Mouse (Mus musculus) testis, postnatal 14 days (tissue): Measurements from ENCODE around the gene Bco1.

Experiments used
- DNase-seq: peaks from one replicate; pipeline ENCODE4 v3.0.0; 2021; ENCODE audit warnings: low spot score

Gene Bco1

DNA sequence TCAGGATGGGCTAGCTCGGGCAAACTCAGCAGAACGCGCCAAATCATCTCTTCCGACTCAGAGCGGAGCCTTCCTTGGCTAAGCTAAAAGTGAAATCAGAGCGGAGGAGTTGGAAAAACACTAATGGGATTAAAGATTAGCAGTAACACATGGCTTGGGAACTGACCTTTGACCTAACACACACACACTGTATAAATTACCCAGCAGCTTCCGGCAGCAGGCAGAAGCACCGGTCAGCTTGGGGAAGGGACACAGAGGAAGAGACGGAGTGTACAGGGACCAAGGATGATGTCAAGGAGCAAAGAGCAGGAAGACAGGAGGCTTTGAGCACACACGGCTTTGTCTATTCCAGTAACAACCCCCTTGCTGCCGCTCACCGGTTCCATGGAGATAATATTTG lies at the start of gene Bco1:
Gene Bco1, plus strand, starts transcription at position 208 of the 400 bp plus-strand sequence.
- no peak for DNase-seq

DNA sequence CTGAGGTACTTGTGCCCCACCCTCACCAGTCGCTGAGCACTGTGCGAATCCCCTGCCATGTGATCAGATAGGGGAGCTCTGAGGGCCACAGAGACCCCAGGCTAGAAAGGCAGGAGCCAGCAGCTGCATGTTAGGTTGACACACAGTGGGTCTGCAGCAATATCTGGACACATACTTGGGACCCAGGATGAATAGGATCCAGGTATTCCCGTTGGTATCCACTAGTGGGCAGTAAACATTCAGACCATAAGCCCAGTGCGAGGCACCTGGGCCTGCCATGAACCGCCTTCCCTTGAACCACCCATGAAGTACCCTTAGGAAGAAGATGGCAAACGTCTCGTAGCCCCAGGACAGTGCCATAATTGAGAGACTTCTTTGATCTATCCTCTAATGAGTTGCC lies 46.2 kb upstream of the Bco1 start:
- DNase-seq = no peak

DNA sequence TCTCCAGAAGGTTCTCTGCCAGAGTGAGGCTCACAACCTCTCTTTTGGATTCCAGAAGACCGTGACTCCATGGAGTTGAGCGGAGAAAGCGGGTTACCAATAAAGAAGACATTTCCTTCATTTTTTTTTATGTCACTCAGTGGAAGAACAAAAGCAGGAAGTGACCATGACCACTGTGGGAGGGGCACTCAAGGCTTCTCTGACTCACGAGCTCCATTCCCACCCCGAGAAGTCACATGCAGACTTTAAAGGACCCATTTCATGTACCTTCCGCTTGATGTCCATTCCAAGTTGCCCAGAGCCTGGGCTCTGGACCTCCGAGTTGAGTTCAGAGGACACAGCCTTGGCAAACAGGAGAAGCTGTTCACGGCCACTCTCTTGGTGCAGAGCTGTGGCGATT lies 44.9 kb upstream of the Bco1 start:
- DNase-seq = no peak

DNA sequence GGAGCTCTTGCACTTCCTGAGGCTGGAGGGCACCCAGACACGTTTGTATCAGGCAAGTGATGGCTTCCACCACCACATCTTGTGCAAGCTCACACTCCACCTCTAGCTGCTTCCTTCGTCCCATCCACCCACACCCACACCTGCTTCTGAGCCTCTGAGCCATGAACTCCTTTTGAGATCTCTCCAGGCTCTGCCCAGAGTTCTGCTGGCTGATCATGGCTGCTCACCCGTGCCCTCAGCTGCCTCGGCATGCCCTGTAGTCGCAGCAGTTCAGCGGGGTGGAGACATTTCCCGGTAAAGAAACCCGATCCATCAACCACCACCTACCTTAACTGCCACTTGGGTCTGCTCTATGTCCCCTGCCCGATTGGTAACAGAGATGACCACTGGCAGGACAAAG lies 44.3 kb upstream of the Bco1 start:
- no peak for DNase-seq

DNA sequence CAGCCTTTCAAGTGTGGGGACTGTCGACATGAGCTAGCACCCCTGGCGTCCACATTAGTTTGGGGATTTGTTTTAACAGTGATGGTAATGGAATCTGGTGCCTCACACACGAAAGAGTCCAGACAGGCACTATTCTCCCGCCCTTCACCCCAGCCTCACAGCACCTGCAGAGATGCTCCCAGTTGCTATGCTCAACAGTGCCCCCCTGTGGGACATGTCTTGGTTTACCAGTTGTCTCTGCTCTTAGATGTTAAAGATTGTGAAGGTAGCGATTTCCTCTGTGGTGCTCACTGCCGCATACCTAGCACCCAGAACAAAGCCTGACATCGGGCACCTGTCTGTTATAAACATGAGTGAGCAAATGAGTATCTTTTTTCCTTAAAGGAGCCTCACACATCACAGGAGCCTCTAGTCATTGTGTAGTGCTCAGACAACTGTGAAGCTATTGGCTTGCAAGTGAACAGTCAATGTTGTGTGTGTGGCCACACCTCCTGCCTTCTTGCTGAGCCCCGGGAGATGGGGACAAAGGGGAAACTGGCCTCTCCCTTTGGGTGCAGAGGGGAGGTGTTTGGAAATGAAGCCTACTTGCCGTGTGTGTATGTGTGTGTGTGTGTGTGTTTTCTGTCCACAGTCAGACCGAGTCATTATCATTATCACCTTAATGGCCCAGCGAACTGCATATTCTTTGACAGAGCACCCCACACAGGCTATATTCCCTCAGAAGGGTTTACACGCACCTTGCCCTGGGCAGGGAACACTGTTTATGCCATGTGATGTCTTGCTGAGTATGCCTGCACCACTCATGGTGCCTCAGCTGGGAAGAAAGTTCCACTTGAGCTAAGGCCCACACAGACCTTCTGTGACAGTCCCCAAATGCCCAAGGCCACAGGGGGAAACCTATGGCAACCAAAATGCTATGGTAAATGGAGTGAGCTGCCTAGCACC lies 42.2 kb upstream of the Bco1 start:
- DNase-seq = no peak

DNA sequence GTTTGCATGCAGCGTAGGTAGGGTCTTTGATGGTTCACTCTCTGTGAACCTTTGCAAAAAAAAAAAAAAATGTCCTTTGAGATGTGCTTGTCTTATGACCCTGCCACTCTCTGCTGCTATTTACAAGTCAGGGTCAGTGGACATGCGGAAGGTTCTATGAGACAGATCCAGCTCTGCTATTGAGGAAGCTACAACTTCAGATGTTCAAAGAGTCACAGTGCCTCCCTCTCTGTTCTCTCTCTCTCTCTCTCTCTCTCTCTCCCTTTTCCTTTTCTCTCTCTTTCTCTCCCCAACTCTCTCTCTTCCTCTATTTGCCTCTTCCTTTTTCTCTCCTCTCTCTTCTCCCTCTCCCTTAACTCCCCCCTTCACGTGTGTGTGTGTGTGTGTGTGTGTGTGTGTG lies 41.5 kb upstream of the Bco1 start:
- DNase-seq = no peak

DNA sequence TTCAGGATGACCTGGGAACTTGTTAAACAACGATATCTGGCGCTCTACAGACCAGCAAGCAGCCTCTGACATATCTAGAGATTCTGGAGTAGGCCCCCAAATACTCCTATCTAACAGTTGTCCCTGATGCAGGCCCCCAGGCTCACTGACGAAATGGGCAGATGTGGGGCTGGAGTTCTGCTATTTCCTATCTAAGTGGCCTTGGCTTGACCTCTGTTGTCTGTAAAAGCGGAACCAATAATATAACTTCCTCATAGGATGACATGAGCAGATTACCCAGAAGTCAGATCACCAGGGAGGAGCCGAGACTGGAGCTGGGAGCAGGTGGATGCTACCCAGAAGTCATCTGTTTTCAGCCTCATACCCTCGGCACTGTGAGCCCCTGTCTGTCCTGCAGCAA lies 40.6 kb upstream of the Bco1 start:
- no peak for DNase-seq

DNA sequence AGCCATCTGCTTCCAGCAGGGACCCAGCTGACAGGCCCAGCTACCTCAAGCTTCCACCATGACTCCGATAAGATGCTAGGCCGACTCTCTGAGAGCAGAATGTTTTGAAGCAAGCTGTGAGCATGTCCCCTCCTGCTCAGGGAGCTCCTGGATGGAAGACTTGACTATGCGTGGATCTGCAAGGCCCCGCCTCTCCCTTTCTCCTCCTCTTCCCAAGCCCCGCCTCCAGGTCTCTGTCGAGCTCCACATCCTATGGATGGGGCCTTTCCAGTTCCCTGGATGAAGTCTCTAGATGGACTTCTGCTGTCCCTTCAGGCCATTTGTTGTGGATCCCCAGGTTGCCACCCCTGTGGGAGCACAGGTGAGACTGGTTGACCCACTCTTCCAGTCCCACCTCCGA lies 36.6 kb upstream of the Bco1 start:
- DNase-seq = no peak

DNA sequence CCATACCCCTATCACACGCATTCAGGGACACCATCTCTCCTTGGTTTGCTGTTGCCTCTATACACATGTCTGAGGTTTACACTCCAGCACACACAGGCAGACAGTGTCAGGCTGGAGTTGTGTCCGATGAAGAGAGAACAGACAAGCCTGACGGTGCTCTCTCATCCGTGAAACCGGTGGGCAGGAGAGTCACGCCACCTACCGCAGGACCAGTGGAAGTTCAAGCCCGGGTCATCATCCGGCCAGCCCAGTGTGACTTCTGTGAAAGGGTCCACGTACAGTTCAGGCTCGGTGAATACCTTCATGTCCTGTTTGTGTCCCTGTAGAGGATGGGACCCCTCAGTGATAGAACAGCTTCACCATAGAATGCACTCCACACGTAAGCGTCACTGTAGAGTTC lies 35.3 kb upstream of the Bco1 start:
- DNase-seq = no peak

DNA sequence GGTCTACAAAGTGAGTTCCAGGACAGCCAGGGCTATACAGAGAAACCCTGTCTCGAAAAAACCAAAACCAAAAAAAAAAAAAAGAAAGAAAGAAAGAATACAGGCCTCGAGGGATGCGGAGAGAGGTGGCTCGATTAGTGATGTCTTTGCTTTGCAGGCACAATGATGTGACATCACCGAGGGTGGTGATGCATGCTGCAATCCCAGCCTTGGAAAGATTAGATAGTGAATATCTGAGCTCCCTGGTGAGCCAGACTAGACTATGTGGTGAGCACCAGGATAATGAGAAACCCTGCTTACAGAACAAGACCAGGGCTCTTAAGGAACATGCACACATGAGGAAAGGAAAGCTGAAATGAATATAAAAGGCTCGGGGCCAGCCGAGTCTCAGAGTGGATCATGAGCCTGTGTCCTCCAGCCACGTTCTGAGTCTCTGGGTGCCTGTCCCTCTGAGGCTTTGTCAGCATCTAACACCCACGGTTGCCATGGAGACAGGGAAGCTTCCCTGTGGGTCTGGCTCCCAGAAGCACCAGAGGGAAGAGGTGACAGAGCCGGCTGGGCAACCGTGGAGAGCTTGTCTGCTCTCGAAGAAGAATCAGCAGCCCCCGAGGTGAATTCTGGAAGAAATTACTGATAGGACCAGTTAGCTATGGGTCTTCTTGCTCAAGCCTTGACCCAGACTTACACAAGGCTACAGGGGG lies 34.3 kb upstream of the Bco1 start:
- no peak for DNase-seq

DNA sequence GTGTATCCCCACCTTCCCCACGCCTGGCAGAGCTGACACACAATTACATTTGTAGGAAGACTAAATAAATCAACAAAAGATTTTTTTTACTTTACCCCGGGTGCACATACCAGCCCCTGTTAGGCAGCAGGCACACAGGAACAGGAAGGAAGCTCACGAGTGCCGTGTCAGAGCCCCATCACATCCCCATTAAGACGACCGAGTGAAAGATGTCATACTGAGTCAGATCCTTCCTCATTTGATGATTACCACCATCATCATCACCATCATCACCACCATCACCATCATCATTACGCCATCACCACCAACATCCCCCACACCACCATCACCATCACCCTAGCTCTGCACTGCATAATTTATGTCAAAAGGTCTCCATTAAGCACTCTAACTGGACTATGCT lies 28.7 kb upstream of the Bco1 start:
- DNase-seq = no peak

DNA sequence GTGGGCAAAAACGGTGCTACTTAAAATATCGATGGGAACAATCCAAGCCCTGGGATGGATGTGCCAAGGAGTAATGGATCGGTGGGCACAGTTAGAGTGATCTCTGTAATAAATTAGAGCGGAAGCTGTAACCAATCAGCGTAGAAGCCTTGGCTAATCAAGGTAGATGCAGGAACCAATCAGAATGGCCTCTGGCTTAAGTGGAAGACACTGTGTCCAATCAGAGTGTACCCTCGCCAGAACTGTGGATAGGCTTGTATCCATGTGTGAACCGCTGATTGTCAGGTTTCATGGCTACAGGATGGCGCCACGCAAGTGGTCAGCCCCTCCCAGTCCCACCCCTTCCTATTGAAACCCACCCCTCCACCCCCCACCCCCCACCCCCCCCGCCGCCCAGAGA lies 28.3 kb upstream of the Bco1 start:
- DNase-seq = peak; percentile 27

DNA sequence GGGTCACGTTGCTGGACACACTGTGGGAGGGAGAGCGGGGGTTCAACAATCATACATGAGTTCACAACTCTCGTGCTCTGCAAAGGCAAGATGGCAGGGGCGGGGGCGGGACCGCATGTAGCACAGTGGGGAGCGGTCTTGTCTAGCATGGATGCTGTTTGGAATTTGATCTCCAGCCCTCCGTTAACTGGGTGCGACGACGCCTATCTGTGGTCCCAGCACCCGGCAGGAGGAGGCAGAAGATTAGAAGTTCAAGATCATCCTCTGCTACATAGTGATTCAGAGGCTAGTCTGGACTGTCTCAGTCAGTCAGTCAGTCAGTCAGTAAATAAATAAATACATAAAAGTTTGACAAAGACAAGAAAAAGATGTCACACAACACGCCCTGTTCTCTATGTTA lies 27.4 kb upstream of the Bco1 start:
- no peak for DNase-seq

DNA sequence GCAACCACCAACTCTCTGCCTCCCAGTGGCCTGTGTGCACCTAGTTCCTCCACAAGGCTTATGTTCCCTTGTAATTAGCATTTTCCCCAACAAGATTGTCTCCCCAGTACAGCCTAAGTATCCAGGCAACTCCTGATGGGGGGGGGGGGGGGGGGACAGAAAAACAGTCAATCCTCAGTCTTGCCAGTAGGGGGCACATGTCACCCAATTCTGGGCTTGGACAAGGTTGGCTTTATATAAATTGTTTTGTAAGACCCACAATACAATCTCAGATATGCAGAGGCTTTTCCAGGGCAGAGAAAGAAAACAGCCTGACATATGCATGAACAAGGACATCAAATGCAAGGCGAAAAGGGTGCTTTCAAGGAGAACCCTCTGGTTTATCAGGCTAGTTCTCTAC lies 25.9 kb upstream of the Bco1 start:
- no peak for DNase-seq

DNA sequence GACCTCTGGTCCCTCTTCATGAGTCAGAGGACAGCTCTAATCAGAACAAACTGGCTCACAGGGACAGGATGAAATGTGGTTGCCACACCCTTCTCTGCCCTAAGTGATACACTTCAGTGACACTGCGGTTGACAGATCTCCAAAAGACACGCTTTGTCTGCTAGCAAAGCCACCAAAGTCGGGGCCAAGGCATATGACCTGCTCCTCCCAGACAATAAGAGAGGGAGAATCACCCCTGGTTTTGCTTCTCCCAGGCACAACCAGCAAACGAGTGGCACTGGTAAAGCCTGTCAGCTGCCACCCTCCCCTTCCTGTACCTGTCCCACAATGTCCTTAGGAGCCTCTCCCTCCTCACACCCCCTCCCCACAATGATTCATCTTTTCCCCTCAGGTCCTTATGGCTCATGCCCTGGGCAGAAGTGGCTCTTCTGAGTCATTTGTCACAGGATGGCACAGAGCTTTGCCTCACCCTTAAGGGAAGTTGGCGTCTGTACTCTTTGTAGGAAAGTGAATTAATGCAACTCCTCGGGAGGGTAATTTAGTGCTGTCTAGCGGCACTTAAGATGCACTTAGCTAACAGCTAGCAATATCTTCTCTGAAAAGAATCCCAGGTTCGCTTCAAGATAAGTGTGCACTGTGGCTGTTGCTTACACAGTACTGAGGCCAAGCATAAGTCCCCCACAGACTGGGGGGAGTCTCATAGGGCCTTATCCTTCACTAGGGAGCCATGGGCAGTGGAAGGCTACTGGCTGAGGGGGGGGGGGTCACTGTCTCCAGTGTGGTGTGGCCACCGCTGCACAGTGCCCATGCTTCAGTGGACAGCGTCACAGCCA lies 21.1 kb upstream of the Bco1 start:
- no peak for DNase-seq

DNA sequence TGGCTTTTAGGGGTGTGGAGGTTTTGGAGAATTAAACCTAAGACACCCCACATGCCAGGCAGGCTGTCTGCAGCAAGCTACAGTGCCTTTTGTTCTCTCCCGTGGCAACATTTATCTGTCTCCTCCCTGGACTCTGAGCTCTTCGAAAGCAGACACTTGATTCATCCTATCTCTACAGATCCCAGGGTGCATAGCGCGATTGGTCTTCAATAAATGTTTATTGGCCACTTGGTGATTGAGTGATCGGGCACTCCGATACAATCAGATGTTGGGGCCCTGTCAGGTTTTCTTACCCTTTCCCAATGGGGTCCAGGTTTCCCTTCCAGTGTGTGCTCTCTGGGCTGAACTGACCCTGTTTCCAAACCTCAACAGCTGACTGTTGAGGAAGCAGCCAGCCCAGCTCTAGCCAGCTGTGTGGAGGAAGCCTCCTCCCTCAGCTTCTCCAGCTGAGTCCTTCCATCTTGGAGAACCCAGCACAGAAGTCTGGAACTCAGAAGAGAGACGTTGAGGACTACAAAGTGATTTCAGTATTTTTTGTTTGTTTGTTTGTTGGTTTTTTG lies 17.2 kb upstream of the Bco1 start:
- no peak for DNase-seq

DNA sequence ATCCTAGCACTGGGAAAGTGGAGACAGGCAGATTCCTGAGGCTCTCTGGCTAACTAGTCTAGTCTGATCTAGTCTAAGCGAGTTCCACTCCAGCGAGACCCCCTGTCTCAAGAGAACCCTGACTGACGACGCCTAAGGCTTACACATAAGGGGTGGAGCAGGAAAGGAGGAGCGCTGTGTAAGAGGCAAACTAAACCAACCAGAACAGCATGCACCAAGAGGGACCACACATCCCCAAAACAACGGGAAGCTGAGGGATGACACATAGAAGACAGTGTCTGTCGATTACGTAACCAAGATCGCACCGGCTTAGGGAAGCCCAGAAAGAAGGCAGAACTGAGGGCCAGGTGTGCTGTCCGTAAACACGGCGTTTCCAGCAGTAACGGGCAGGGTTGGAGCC lies 16.0 kb upstream of the Bco1 start:
- no peak for DNase-seq

DNA sequence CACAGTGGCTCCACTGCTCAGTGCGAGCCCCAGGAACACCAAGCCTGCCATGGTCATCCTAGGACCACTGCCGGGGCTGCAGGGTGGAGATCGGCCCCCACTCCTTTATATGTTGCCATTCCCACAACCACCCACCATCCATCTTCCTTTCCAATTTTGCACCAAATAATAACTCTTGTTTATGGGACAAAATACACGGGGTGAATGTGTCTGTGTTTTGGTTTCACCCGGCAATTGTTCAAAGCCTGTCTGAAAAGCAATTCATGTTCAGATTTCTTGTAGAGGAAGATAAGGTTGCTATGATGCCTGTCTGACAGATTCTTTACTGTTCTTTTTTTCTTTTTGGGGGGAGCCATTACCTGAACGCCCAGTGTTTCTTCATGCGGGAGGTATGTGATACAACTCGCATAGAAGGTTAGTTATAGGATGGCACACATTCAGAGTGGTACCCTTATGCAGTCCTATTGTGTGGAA lies 13.2 kb upstream of the Bco1 start, which contains the start of gene Pkd1l2:
Gene Pkd1l2, minus strand, starts transcription at position 51 of the 474 bp plus-strand sequence.
- no peak for DNase-seq

DNA sequence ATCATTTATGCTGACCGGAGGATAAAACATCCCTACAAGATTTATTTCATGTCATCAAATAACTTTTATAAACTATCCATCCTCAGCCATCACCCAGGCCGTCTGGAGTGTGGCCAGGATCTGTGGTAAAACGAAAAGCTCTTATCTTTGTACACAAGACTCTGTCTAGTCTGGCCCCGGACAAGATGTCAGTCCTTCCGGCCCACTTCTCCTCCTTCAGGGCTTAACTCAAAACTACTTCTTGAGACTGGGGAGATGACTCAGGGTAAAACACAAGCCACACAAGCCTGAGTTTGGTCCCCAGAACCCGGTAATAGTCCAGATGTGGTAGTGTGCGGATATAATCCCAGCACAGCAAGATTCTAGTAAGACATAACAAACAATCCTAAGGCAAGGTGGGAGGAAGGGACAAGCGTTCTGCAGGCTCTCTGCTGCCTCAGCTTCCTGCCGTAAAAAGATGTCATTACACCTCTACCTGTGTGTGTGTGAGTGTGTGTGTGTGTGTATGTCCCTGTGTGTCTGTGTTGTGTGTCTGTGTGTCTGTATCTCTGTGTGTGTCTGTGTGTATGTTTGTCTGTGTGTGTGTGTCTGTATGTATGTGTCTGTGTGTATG lies 12.6 kb upstream of the Bco1 start:
- no peak for DNase-seq

DNA sequence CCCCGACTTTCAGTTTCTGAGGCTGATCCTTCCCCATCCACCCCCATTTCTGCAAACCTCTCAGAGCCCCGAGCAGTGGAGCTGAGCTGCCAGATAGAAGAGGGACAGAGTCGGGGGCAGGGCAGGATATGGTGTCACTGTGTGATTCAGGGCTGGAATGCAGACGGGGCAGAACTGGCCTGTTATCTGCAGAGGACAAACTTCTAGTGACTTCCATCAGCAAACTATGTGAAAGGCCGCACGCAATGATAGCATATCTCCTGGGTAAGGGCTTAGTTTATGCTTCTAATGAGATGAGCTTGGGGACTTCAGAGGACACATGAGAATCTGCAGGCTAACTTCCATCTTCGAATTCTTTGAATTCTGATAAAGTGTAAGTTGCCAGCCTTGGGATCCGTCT lies 10.1 kb upstream of the Bco1 start:
- no peak for DNase-seq

DNA sequence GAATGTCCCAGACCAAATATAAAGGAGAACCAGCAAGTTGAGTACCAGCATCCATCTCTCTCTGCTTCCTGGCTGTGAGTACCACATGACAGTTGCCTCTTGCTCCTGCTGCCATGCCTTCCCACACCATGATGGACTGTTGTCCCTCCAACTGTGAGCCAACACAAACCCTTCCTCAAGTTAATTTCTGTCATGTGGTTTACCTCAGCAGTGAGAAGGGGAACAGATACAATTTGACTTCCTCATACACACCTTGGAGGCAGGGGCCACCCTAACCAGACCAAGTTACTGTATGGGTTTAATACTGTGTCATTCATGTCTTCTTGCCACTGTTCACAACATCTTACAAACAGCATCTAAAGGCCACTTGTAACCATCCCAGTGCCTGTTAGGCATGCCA lies 8.6 kb upstream of the Bco1 start:
- no peak for DNase-seq

DNA sequence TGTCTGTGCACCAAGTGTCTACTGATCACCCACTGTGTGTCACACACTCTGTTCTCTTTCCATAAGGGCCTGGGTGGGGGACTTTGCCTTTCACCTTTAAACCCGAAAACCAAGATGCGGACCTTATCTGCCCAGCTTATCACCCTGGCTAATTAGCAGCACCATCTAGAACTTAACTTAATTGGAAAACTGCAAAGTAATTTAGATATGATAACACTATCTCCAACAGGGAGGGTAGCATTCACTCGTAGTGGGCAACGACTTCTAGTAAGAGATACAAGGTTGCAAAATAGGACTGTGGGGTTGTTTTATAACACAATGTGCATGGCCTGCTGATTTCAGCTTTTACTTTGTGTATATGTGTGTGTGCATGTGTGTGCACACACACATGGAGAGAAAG lies 5.9 kb upstream of the Bco1 start:
- DNase-seq = no peak
